Mouse (Mus musculus) kidney, embryonic 15.5 days (tissue): Measurements from ENCODE around the gene Pygb. TPM values are rescaled to one million over a fixed set of nuclear protein-coding genes. Genes with fewer than 3 reads are reported as not detected.

Experiments used
- polyA plus RNA-seq: library from polyadenylated mRNA; unstranded; fragments of >200 nt; fragmentation: Nextera tagmentation; extraction: Ambion mirVana; gene quantifications from 2 replicates; pipeline ENCODE4 v1.2.1, GENCODE M21; 2015

Gene Pygb
- polyA plus RNA-seq, 1 experiment from 2014 or later: 88.3 TPM

Other genes starting within 250 kb of the Pygb start
- 0.21 and 0.28 TPM in 2 replicates for gene Cst7, start 216.3 kb upstream of the Pygb start, polyA plus RNA-seq
- 46.0 and 47.6 TPM in 2 replicates for gene Apmap, start 178.2 kb upstream of the Pygb start, polyA plus RNA-seq
- 9.5 and 9.9 TPM in 2 replicates for gene Acss1, start 118.2 kb upstream of the Pygb start, polyA plus RNA-seq
- not detected in 2 replicates for gene Vsx1, start 97.4 kb upstream of the Pygb start, polyA plus RNA-seq
- gene Entpd6, start 37.7 kb upstream of the Pygb start, polyA plus RNA-seq: 27.8 and 31.7 TPM in 2 replicates
- gene Abhd12, start 118.0 kb downstream of the Pygb start, polyA plus RNA-seq: 62.3 and 63.5 TPM in 2 replicates
- gene Gins1, start 118.7 kb downstream of the Pygb start, polyA plus RNA-seq: 49.3 TPM in 2 replicates